10 mouse cellular contexts compared by ENCODE assay signal in the genomic region with DNA sequence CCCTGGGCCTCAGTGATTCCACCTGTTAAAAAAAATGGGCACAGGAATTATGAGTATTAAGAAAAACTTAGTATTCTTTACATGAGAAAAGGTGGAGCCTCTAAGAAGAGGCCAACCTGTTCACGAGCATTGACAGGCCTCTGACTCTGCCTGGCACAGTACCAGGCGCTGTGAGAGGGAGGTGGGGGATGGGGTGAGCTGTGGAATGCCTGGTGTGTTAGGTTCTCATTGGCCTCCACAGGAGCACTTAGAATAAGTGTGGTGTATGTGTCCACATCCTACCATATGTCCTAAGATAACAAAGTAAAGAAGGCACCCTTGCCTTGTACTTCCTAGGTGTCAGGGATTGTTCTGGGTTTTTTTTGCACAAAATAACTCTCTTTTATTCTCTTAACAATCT.
DNase-seq lines count a peak whose midpoint lies in the region; ATAC-seq and TF ChIP-seq lines count a peak whose summit lies in the region.
"Had no signal": no experiment of that assay in that cellular context is flagged by ENCODE, and none has a peak within 500 bp of the region (broad histone marks: within the 10 kb centered on the region; RNA-seq: fewer than 3 reads in every experiment).

No protein-coding gene starts in this region.

- no peak overlapping the region for H3K9ac ChIP-seq in heart, postnatal 0 days (replicated peaks; ENCODE audit: low read depth, low read length)
- H3K9ac ChIP-seq in neural tube, embryonic 13.5 days = no peak overlapping the region
- 0 out of 2 replicates have a peak overlapping the region, but pooled peaks have one; percentile 12 for H3K9ac ChIP-seq in forebrain, embryonic 16.5 days (replicated peaks; ENCODE audit: low read depth, low read length)
- no peak overlapping the region for H3K9ac ChIP-seq in stomach, embryonic 16.5 days (ENCODE audit: low read length)
- H3K9ac ChIP-seq: embryonic facial prominence, embryonic 15.5 days; liver, embryonic 14.5 days; neural tube, embryonic 12.5 days had no signal

- intact Hi-C loops in heart, postnatal 10 days (cut with DNase I) = loop anchor here (2.0 to 5.0 kb wide), 2 partner anchors 102 to 117 kb away; no protein-coding TSS in a partner anchor

- H3K4me1 ChIP-seq in heart, postnatal 0 days (ENCODE audit: control insufficient read depth, insufficient read depth) = peaks cover 28% of the 10 kb centered on the region
- peaks cover 73% of the 10 kb centered on the region for H3K4me1 ChIP-seq in neural tube, embryonic 13.5 days (replicated peaks)
- H3K4me1 ChIP-seq in forebrain, embryonic 16.5 days (replicated peaks; ENCODE audit: control insufficient read depth, insufficient read depth, low read length) = peaks cover 48% of the 10 kb centered on the region
- H3K4me1 ChIP-seq in stomach, embryonic 16.5 days (ENCODE audit: control insufficient read depth, insufficient read depth, low read length) = peaks cover 44% of the 10 kb centered on the region

- peak overlapping the region; percentile 94 for H3K27ac ChIP-seq in heart, postnatal 0 days (ENCODE audit: low read depth)
- H3K27ac ChIP-seq in neural tube, embryonic 13.5 days (replicated peaks) = no peak overlapping the region
- H3K27ac ChIP-seq in forebrain, embryonic 16.5 days (ENCODE audit: low read length) = no peak overlapping the region
- no peak overlapping the region for H3K27ac ChIP-seq in stomach, embryonic 16.5 days (ENCODE audit: low read length)
- H3K27ac ChIP-seq: embryonic facial prominence, embryonic 15.5 days; liver, embryonic 14.5 days; neural tube, embryonic 12.5 days had no signal

- H3K4me3 ChIP-seq in heart, postnatal 0 days (ENCODE audit: low read depth, low read length) = peak overlapping the region; percentile 58; the same call in 1 of the 2 replicates
- no peak overlapping the region for H3K4me3 ChIP-seq in neural tube, embryonic 13.5 days
- H3K4me3 ChIP-seq in forebrain, embryonic 16.5 days (replicated peaks; ENCODE audit: low read length) = peak overlapping the region; percentile 71
- no peak overlapping the region for H3K4me3 ChIP-seq in stomach, embryonic 16.5 days (replicated peaks; ENCODE audit: low read length)
- H3K4me3 ChIP-seq: neural tube, embryonic 12.5 days had no signal

- no peaks in the 10 kb centered on the region for H3K36me3 ChIP-seq in heart, postnatal 0 days (replicated peaks; ENCODE audit: control insufficient read depth, insufficient read depth, low read length)
- H3K36me3 ChIP-seq in neural tube, embryonic 13.5 days = no peaks in the 10 kb centered on the region
- H3K36me3 ChIP-seq in forebrain, embryonic 16.5 days (ENCODE audit: control insufficient read depth, insufficient read depth) = no peaks in the 10 kb centered on the region
- no peaks in the 10 kb centered on the region for H3K36me3 ChIP-seq in stomach, embryonic 16.5 days (ENCODE audit: control insufficient read depth, insufficient read depth, low read length)
- H3K36me3 ChIP-seq: embryonic facial prominence, embryonic 15.5 days; neural tube, embryonic 12.5 days had no signal

- peak overlapping the region; percentile 78 for H3K4me2 ChIP-seq in heart, postnatal 0 days (ENCODE audit: low read depth, low read length)
- H3K4me2 ChIP-seq in neural tube, embryonic 13.5 days = peak overlapping the region; percentile 98
- peak overlapping the region; percentile 93 for H3K4me2 ChIP-seq in forebrain, embryonic 16.5 days (ENCODE audit: low read length)
- H3K4me2 ChIP-seq in stomach, embryonic 16.5 days (ENCODE audit: low read depth, low read length) = peak overlapping the region; percentile 99; the same call in 1 of the 2 replicates

- no peak for ATAC-seq in heart, postnatal 0 days (ENCODE audit: insufficient read depth, low read depth)
- no peak for ATAC-seq in neural tube, embryonic 13.5 days (ENCODE audit: low read depth)
- ATAC-seq in forebrain, embryonic 16.5 days = no peak
- ATAC-seq in stomach, embryonic 16.5 days (ENCODE audit: insufficient read depth, low FRiP score) = no peak

- no peaks in the 10 kb centered on the region for H3K27me3 ChIP-seq in heart, postnatal 0 days (ENCODE audit: control insufficient read depth, insufficient read depth, low read length)
- peaks cover 32% of the 10 kb centered on the region for H3K27me3 ChIP-seq in neural tube, embryonic 13.5 days
- H3K27me3 ChIP-seq in forebrain, embryonic 16.5 days (replicated peaks; ENCODE audit: control insufficient read depth, insufficient read depth, low read length) = no peaks in the 10 kb centered on the region
- H3K27me3 ChIP-seq in stomach, embryonic 16.5 days (ENCODE audit: control insufficient read depth, insufficient read depth, low read length) = peaks cover 7% of the 10 kb centered on the region; the same call in 1 of the 2 replicates

- DNase-seq in heart, postnatal 0 days (ENCODE audit: low spot score) = no peak
- DNase-seq in heart, postnatal 10 days = no peak
- no peak for DNase-seq in neural tube, embryonic 10.5 days (ENCODE audit: extremely low spot score, low spot score)
- DNase-seq in kidney, postnatal 4 days = no peak

- TF ChIP-seq CTCF in heart, postnatal 0 days (IDR thresholded peaks at IDR 0.05; ENCODE audit: low read depth) = no peak

- no peak for TF ChIP-seq EP300 in heart, postnatal 0 days (IDR thresholded peaks at IDR 0.05; ENCODE audit: low read depth)

- no peaks in the 10 kb centered on the region for H3K9me3 ChIP-seq in heart, postnatal 0 days (replicated peaks; ENCODE audit: control insufficient read depth, low read length)
- H3K9me3 ChIP-seq in neural tube, embryonic 13.5 days = no peaks in the 10 kb centered on the region
- no peaks in the 10 kb centered on the region for H3K9me3 ChIP-seq in forebrain, embryonic 16.5 days (ENCODE audit: control insufficient read depth, low read length)
- no peaks in the 10 kb centered on the region for H3K9me3 ChIP-seq in stomach, embryonic 16.5 days (replicated peaks; ENCODE audit: control insufficient read depth, low read length)
- H3K9me3 ChIP-seq: embryonic facial prominence, embryonic 15.5 days; neural tube, embryonic 12.5 days had no signal

- WGBS in heart, postnatal 0 days = 41% methylated on average over 2 of the region's 2 CpGs
- WGBS in neural tube, embryonic 13.5 days = 85% methylated on average over 2 of the region's 2 CpGs
- WGBS in forebrain, embryonic 16.5 days = 51% methylated on average over 2 of the region's 2 CpGs
- WGBS in stomach, embryonic 16.5 days = 73% methylated on average over 2 of the region's 2 CpGs

Comparison
In these comparisons a context has a peak if more than half of its experiments do, and no peak if none do; other contexts are left out.
1. H3K4me3 ChIP-seq: peak in heart, postnatal 0 days (single experiment) and forebrain, embryonic 16.5 days (single experiment); none in neural tube, embryonic 13.5 days (single experiment) and stomach, embryonic 16.5 days (single experiment).
2. Peak in every context shown above with its lines, with median percentiles within 50 percentile points of each other: H3K4me2 ChIP-seq.